Mouse (Mus musculus): Measurements from ENCODE around the gene Phyhd1. TPM values are rescaled to one million over a fixed set of nuclear protein-coding genes. Genes with fewer than 3 reads are reported as not detected.

Gene Phyhd1
- polyA plus RNA-seq, 1 experiment: 24.1 TPM

- Histone ChIP-seq H3K36me3 (ENCODE audit: control insufficient read depth, insufficient read depth, low read length) (peaks cover 10% of the 10 kb centered on the region), H3K27me3 (ENCODE audit: control insufficient read depth, insufficient read depth, low read length) (no peaks in the 10 kb centered on the region), H3K27ac (ENCODE audit: insufficient read depth, low read length) (0 out of 2 replicates have a peak overlapping the region, but pooled peaks have one; percentile 27), H3K4me1 (ENCODE audit: control insufficient read depth, insufficient read depth, insufficient read length) (peaks cover 11% of the 10 kb centered on the region; the same call in 1 of the 2 replicates), H3K4me3 (ENCODE audit: extremely low read depth, insufficient read depth, insufficient read length) (peak overlapping the region; percentile 9; the same call in 1 of the 2 replicates)
- TF ChIP-seq POLR2A (IDR thresholded peaks at IDR 0.05; ENCODE audit: low read depth, low read length): no peak
- TF ChIP-seq CTCF (IDR thresholded peaks at IDR 0.05; ENCODE audit: extremely low read depth, insufficient read depth, insufficient read length, insufficient replicate concordance): no peak
- 63% methylated on average over 3 of the region's 3 CpGs for WGBS
- no peak for DNase-seq (ENCODE audit: low read depth in 1 of 2, low spot score in 2 of 2)
These were observed 27.0 kb upstream of the Phyhd1 start for GRCm38 (mm10) chr2:30238906-30239465.

GRCm38 (mm10) chr2:30239777-30240176 lies 26.2 kb upstream of the Phyhd1 start:
- TF ChIP-seq CTCF (IDR thresholded peaks at IDR 0.05; ENCODE audit: extremely low read depth, insufficient read depth, insufficient read length, insufficient replicate concordance): no peak
- no peak for TF ChIP-seq POLR2A (IDR thresholded peaks at IDR 0.05; ENCODE audit: low read depth, low read length)
- no peak overlapping the region for H3K4me3 ChIP-seq (ENCODE audit: extremely low read depth, insufficient read depth, insufficient read length)
- no peak for DNase-seq (ENCODE audit: low read depth in 1 of 2, low spot score in 2 of 2)
- H3K27me3 ChIP-seq (ENCODE audit: control insufficient read depth, insufficient read depth, low read length): no peaks in the 10 kb centered on the region
- WGBS: 74% methylated on average over 4 of the region's 4 CpGs
- H3K4me1 ChIP-seq (ENCODE audit: control insufficient read depth, insufficient read depth, insufficient read length): peaks cover 11% of the 10 kb centered on the region; the same call in 1 of the 2 replicates
- peak overlapping the region; percentile 25 for H3K27ac ChIP-seq (ENCODE audit: insufficient read depth, low read length)
- H3K36me3 ChIP-seq (ENCODE audit: control insufficient read depth, insufficient read depth, low read length): peaks cover 10% of the 10 kb centered on the region

- peaks cover 10% of the 10 kb centered on the region for H3K36me3 ChIP-seq (ENCODE audit: control insufficient read depth, insufficient read depth, low read length)
- peak within 1 kb of the TSS; percentile 25 for H3K27ac ChIP-seq (ENCODE audit: insufficient read depth, low read length)
- H3K4me1 ChIP-seq (ENCODE audit: control insufficient read depth, insufficient read depth, insufficient read length): peaks cover 11% of the 10 kb centered on the region; the same call in 1 of the 2 replicates
- DNase-seq (ENCODE audit: low read depth in 1 of 2, low spot score in 2 of 2): no peak
- WGBS: 79% methylated on average over 2 of the region's 2 CpGs
- H3K4me3 ChIP-seq (ENCODE audit: extremely low read depth, insufficient read depth, insufficient read length): no peak within 1 kb of the TSS
- TF ChIP-seq POLR2A (IDR thresholded peaks at IDR 0.05; ENCODE audit: low read depth, low read length): no peak
- no peak for TF ChIP-seq CTCF (IDR thresholded peaks at IDR 0.05; ENCODE audit: extremely low read depth, insufficient read depth, insufficient read length, insufficient replicate concordance)
- no peaks in the 10 kb centered on the region for H3K27me3 ChIP-seq (ENCODE audit: control insufficient read depth, insufficient read depth, low read length)
These were observed 25.7 kb upstream of the Phyhd1 start, which contains the start of gene Gm28035 for GRCm38 (mm10) chr2:30240267-30240666. Gene Gm28035 (plus strand): TSS chr2:30240567.

GRCm38 (mm10) chr2:30242509-30242908 lies 23.5 kb upstream of the Phyhd1 start:
- 79% methylated on average over 4 of the region's 4 CpGs for WGBS
- DNase-seq (ENCODE audit: low read depth in 1 of 2, low spot score in 2 of 2): no peak

GRCm38 (mm10) chr2:30243391-30243790 lies 22.6 kb upstream of the Phyhd1 start:
- H3K4me1 ChIP-seq (ENCODE audit: control insufficient read depth, insufficient read depth, insufficient read length): peaks cover 33% of the 10 kb centered on the region; the same call in 1 of the 2 replicates
- 96% methylated on average over 4 of the region's 4 CpGs for WGBS
- no peak overlapping the region for H3K4me3 ChIP-seq (ENCODE audit: extremely low read depth, insufficient read depth, insufficient read length)
- no peak for DNase-seq (ENCODE audit: low read depth in 1 of 2, low spot score in 2 of 2)
- no peak overlapping the region for H3K27ac ChIP-seq (ENCODE audit: insufficient read depth, low read length)
- no peak for TF ChIP-seq POLR2A (IDR thresholded peaks at IDR 0.05; ENCODE audit: low read depth, low read length)
- TF ChIP-seq CTCF (IDR thresholded peaks at IDR 0.05; ENCODE audit: extremely low read depth, insufficient read depth, insufficient read length, insufficient replicate concordance): no peak
- no peaks in the 10 kb centered on the region for H3K27me3 ChIP-seq (ENCODE audit: control insufficient read depth, insufficient read depth, low read length)
- peaks cover 10% of the 10 kb centered on the region for H3K36me3 ChIP-seq (ENCODE audit: control insufficient read depth, insufficient read depth, low read length)

More at GRCm38 (mm10) chr2:30242509-30242908, 23.5 kb upstream of the Phyhd1 start:
- Histone ChIP-seq H3K4me3 (ENCODE audit: extremely low read depth, insufficient read depth, insufficient read length) (no peak overlapping the region), H3K27me3 (ENCODE audit: control insufficient read depth, insufficient read depth, low read length) (no peaks in the 10 kb centered on the region), H3K36me3 (ENCODE audit: control insufficient read depth, insufficient read depth, low read length) (peaks cover 10% of the 10 kb centered on the region), H3K4me1 (ENCODE audit: control insufficient read depth, insufficient read depth, insufficient read length) (peaks cover 27% of the 10 kb centered on the region; the same call in 1 of the 2 replicates), H3K27ac (ENCODE audit: insufficient read depth, low read length) (peak overlapping the region; percentile 54; the same call in 1 of the 2 replicates)
- TF ChIP-seq POLR2A (IDR thresholded peaks at IDR 0.05; ENCODE audit: low read depth, low read length) (no peak), CTCF (IDR thresholded peaks at IDR 0.05; ENCODE audit: extremely low read depth, insufficient read depth, insufficient read length, insufficient replicate concordance) (no peak)

GRCm38 (mm10) chr2:30244595-30245178 lies 21.3 kb upstream of the Phyhd1 start:
- DNase-seq (ENCODE audit: low read depth in 1 of 2, low spot score in 2 of 2): no peak
- peaks cover 28% of the 10 kb centered on the region; the same call in 1 of the 2 replicates for H3K4me1 ChIP-seq (ENCODE audit: control insufficient read depth, insufficient read depth, insufficient read length)
- WGBS: 86% methylated on average over 7 of the region's 7 CpGs
- H3K4me3 ChIP-seq (ENCODE audit: extremely low read depth, insufficient read depth, insufficient read length): no peak overlapping the region
- no peaks in the 10 kb centered on the region for H3K27me3 ChIP-seq (ENCODE audit: control insufficient read depth, insufficient read depth, low read length)
- peak overlapping the region; percentile 28; the same call in 1 of the 2 replicates for H3K27ac ChIP-seq (ENCODE audit: insufficient read depth, low read length)
- TF ChIP-seq CTCF (IDR thresholded peaks at IDR 0.05; ENCODE audit: extremely low read depth, insufficient read depth, insufficient read length, insufficient replicate concordance): no peak
- no peak for TF ChIP-seq POLR2A (IDR thresholded peaks at IDR 0.05; ENCODE audit: low read depth, low read length)
- H3K36me3 ChIP-seq (ENCODE audit: control insufficient read depth, insufficient read depth, low read length): peaks cover 10% of the 10 kb centered on the region

All from spleen, adult 2 months (tissue).